Mouse (Mus musculus): ENCODE data around the gene Vax2. TPM values are rescaled to one million over a fixed set of nuclear protein-coding genes. Genes with fewer than 3 reads are reported as not detected.

Gene Vax2
- polyA plus RNA-seq, 1 experiment: not detected

DNA sequence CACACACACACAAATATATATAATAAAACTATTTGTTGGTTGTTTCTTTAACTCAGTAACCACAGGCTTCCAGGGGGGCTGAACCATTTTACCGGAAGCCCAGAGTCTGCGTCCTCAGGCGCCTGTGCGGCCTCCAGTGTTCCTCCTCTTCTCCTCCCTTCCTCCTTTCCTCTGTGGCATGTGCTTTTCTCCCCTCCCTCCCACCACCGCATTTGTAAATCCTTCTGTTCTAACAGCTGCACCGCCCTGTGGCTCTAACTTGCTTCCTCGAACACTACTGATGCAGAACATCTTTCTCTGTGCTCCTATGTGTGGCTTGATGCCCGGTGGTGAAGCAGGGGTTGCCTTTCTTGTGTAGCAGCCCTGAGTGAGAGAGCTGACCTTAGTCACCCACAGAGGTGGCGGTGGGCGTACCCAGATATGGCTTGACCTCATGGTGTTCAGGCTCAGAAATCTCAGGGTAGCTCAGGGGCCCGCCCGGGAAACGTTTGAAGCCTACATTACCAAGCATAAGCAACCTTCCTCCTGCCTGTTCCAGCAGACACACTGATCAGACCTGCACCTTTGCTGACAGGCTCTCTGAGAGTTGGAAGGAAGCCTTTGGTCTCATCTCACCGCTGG is 18.4 kb downstream of the Vax2 start:
- TF ChIP-seq GATA1 (IDR thresholded peaks at IDR 0.05; ENCODE audit: low read length): no peak

DNA sequence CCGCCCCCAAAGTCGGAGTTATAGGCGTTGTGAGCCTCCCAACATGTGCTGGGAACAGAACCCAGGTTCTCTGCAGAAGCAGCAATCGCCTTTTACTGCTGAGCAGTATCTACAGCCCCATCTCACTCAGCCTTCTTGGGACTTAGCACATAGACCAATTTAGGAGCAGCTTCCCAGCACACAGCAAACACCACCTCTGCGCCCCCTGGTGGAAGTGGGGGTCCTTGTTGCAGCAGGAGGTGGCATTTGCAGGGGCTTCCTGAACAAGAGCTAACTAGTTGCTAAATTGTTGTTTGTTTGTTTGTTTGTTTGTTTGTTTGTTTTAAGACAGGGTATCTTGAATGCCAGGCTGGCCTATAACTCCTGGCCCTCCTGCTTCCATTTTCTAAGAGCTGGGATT is 20.1 kb downstream of the Vax2 start:
- no peak for TF ChIP-seq GATA1 (IDR thresholded peaks at IDR 0.05; ENCODE audit: low read length)

DNA sequence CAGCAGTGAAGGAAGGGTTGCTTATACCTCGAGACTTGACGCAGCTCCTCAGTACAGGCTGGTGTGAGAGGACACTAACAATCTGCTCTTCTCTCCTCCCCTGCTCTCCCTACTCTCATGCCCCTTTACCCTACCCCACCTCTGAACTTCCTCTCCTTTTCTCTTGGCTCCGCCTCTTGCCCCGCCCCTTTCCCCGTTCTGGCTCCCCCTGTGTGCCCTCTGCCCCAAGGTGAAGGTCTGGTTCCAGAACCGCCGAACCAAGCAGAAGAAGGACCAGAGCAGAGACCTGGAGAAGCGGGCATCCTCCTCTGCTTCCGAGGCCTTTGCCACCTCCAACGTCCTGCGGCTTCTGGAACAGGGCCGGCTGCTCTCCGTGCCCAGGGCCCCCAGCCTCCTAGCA is 26.2 kb downstream of the Vax2 start:
- no peak for TF ChIP-seq GATA1 (IDR thresholded peaks at IDR 0.05; ENCODE audit: low read length)

DNA sequence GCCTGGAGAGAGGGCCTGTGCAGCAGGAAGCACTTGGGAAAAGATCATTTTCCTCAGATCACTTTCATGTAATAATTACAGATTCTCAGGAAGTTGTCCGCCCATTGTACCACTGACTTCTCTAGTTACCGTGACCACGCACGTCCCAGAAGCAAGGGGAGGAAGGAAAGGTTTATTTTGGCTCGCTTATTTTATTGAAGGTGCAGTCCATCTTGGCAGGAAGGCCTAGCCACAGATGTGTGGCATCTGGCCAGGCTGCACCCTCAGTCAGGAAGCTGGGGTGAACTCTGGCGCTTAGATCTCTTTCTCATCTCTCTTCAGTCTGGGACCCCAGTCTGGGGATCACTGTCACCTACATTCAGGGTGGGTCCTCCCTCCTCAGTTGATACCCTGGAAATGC is 27.5 kb downstream of the Vax2 start:
- TF ChIP-seq GATA1 (IDR thresholded peaks at IDR 0.05; ENCODE audit: low read length): no peak

DNA sequence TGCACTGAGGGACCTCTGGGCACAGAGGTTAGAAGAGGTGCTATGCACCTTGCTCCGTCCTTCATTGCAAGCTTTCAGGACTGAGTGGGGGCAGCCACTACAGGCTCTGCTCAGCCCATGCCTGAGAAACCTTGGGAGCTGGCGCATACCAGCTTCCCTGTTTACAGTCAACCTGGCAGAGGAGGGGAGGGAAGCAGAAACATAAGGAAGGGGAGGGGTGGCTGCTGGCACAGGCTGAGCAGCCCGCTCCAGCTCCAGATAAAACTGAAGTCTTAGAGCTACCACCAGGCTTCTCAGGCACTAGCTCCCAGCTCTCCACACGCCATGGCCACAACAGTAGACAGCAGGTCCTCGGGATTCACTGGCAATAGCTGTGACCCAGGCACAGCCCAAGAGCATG is 31.7 kb downstream of the Vax2 start, which contains the start of gene Atp6v1b1:
TSS of gene Atp6v1b1 (plus strand) at position 230 of the 400 bp plus-strand sequence.
- no peak for TF ChIP-seq GATA1 (IDR thresholded peaks at IDR 0.05; ENCODE audit: low read length)

DNA sequence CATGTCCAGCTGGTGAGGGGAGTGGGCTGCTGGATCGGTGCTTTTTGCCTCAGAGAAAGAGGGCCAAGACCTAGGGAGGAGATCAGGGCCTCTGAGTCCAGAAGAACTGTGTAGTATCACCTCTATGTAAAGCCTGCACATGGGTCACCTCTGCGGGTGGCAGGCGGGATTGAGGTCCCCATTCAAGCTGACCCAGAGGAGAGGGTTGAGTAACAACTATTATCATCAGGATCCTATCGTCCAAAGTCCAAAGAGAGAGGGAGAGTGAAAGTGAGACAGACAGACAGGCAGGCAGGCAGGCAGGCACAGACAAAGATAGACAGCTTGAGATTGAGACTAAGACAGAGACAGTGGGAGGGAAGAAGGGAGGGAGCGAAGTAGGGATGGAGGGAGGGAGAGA is 32.1 kb downstream of the Vax2 start:
- TF ChIP-seq GATA1 (IDR thresholded peaks at IDR 0.05; ENCODE audit: low read length): no peak

DNA sequence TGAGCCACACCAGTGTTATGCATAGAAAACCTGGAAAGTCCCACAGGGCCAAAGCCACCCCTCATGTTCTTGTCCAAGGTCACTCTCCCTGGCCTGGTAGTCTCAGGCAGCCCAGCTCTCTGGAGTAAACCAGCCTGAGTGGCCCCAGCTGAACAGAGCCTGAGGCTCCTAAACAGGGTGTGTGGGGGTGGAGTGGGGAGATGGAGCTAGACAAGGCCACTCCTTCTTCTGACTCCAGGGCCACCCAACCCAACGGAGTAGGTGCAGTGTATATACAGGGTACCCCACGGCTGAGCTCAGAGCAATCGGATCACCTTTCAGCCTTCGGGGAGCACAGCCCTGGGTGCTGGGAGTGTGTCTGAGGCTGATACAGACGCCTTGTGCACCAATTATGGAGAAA is 33.1 kb downstream of the Vax2 start:
- TF ChIP-seq GATA1 (IDR thresholded peaks at IDR 0.05; ENCODE audit: low read length): no peak

DNA sequence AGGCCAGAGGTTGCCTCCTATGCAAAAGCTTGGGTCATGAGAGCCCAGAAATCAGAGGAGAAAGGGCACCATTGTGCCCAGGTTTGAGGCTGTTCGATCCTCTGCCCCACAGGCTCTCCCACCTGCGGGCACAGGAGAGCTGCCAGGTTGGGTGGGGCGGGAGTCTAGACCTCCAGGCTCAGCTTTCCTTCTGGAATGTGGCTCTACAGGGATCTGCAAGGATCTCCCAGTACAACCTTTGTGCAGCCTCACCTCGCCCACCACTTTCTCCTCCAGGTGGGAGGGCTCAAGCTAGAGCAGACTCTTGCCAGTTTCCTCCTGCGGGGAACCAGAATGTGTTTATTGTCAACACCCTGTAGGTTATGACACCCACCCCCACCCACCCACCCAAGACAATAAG is 33.5 kb downstream of the Vax2 start:
- TF ChIP-seq GATA1 (IDR thresholded peaks at IDR 0.05; ENCODE audit: low read length): no peak

DNA sequence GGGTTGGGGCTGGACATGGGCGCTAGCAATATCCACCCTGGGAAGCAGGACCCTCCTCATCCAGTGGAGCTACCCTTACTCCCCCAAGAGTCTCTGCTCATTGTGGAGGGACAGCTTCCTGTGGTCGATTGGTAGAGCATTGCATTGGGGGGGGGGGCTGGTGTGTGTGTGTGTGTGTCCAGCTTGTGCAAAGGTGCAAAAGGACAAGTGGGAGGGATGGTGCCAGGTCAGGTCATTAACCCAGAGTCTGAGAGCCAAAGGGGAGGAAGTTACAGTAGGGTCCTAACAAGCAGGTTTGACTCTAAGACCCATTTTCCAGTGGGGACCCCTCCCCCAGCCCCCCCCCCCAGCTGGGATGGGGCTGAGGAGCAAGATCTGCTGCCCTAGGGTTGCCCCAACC is 34.4 kb downstream of the Vax2 start:
- TF ChIP-seq GATA1 (IDR thresholded peaks at IDR 0.05; ENCODE audit: low read length): no peak

DNA sequence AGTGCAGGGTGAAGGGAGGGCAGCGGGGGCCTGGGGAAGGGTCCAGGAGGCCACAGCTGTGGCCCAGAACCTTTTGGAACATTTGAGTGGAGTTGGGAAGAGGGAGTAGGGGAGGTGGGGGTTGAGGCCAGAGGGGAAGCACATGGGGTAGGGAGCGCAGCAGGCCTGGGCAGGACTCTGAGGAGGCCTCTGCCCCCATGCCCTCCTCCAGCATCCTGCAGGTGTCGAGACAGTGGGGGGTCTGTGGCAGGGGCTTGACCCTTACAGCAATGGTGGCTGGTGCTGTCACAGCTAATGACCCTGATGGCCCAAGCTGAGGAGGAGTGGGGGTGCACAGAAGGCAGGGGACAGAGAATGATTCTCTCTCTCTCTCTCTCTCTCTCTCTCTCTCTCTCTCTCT is 38.2 kb downstream of the Vax2 start:
- no peak for TF ChIP-seq GATA1 (IDR thresholded peaks at IDR 0.05; ENCODE audit: low read length)

DNA sequence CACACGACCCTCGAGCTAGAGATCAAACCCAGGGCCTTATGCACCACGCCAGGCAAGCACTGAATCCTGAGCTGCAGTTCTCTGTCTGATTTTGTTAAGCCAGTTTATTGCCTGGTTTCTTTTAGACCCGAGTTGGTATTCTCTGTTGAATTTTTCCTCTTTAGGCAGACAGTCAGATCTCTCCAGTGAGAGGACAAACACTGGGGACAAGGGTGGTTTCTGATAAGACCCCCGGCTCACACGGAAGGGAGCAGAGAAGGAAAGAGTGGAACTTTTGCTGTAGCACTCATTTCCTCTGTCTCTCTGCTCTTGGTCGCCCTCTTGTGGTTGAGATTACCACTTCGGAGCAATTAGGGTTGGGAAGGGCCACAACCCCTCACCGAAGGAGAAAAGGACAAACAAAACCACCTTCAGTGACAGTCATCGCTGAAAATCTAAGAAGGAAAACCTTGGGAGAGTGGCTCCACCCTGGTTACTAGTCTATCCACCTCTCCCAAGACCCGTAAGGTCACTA is 39.2 kb downstream of the Vax2 start:
- TF ChIP-seq GATA1 (IDR thresholded peaks at IDR 0.05; ENCODE audit: low read length): no peak

DNA sequence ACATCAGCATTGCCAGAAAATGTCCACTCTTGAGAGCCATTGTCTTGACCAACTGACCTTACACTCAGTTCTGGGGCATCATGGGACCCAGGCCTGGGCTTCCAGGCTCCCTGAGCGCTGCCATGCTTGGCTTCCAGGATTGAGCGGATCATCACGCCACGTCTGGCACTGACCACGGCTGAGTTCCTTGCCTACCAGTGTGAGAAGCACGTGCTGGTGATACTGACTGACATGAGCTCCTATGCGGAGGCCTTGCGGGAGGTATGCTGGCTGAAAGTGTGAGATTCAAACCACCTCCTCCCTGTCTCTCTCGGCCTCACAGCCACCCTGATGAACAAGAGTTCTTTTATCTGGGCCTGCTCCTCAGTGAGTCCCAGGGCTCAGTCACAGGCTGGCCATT is 45.0 kb downstream of the Vax2 start:
- TF ChIP-seq GATA1 (IDR thresholded peaks at IDR 0.05; ENCODE audit: low read length): no peak

DNA sequence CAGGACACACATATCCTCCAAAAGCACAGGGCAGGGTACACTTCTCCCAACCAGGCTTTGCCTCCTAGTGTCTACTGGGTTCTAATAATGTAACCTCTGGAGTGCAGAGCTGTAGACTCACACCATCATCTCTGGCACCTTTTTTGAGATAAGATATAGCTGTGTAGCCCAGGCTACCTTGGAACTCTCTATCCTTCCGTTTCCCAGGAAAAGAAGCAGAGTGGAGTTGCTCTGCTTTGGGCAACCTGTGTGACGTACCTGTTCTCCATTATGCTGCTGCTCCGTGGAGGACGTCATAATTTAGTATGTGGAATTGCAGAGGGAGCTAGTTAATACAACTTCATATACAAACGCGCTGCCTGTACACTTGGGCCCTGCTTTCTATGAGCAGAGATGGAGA is 51.3 kb downstream of the Vax2 start, which contains the start of gene Ankrd53:
TSS of gene Ankrd53 (plus strand) at position 301 of the 400 bp plus-strand sequence.
- TF ChIP-seq GATA1 (IDR thresholded peaks at IDR 0.05; ENCODE audit: low read length): no peak

DNA sequence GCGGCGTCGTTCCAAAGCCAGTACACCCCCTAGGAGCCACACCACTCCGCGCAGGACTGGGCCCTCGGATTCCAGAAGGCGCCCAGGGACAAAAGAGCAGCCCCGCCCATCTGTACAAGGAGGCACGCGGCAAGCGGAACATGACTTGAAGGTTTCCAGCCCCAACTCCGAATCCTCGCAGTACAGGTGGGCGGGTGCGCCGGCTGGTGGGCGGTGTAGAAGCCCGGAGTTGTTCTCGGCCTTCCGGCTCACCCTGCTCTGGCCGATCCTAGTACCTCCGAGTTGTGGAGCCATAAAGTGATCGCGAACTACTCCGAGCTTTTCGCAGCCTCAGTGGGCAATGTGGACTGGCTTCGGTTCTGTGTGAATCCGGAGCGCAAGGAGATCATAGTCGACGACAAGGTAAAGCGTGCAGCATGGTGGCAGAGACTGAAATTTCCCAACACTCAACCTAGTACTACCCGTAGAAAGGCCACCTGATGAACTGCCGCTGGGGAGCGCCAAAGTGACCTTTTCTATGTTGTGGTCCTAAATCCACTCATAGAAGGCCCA is 51.9 kb downstream of the Vax2 start:
- TF ChIP-seq GATA1 (IDR thresholded peaks at IDR 0.05; ENCODE audit: low read length): no peak

DNA sequence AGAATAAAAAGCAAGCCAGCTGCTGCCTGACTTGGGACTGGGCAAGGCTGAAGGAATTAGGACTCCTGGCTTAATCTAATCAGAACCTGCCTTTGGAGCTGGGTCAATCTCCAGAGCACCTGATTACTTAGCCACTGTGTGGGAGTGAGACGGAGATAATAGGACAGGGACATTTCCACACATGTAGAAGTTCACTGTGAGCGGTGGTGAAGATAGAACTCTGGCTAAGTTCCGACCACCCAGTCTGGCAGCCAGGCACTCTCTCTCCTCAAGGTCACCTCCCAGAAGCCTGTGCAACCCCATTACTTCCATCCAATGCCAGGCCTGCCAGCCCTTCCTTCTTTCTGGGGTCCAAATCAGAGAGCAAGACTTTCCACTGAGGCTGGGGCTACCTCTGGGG is 55.9 kb downstream of the Vax2 start:
- no peak for TF ChIP-seq GATA1 (IDR thresholded peaks at IDR 0.05; ENCODE audit: low read length)

DNA sequence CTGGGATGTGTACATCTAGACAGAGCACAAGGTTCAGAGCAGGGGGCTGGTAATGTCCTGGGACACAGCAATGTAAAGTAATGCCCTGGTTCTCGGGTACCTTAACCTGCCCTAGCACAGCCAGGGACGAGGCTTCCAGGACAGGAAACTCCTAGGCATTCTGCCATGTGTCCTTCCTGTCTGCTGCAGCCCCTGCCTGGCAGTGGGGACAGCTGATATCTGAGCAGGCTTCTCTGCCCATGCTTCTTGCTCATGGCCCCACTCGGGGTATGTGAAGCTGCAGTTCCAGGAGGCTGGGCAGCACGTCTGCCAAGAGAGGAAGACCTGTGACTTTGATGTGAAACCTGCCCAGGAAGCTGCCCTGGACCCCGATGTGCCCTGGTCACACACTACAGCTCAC is 57.4 kb downstream of the Vax2 start:
- TF ChIP-seq GATA1 (IDR thresholded peaks at IDR 0.05; ENCODE audit: low read length): no peak

DNA sequence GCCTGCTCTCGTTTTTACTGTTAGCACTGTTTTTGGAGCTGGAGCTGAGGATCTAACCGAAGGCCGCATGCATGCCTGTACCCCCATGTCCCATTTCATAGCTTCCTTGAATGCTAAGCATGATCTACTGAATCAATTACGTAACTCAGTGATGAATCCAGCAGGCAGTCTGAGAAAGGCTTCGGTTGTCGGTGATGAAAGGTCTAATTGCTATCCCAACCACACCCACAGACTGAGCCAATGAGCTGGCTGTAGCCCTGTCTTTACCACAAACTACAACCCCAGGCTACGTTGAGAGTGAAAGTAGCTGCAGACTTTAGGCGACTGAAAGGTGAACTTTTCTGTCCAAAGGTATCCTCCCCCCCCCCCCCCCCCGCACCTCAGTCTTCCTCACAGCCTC is 63.1 kb downstream of the Vax2 start:
- no peak for TF ChIP-seq GATA1 (IDR thresholded peaks at IDR 0.05; ENCODE audit: low read length)
